Mouse (Mus musculus) limb, embryonic 12.5 days (tissue): ENCODE measurements around the gene Nkx1-1. TPM values are rescaled to one million over a fixed set of nuclear protein-coding genes. Genes with fewer than 3 reads are reported as not detected.

Experiments
- ATAC-seq: fragments of 200-750 bp; cut with Nextera tagmentation; 2 replicates; pipeline ENCODE4 v1.8.0; 2017; ENCODE audit warnings: low read depth, moderate TSS enrichment; ENCODE audit not compliant: insufficient number of reproducible peaks, insufficient read depth, low FRiP score, low TSS enrichment
- H3K27ac ChIP-seq: fragments of 300-500 bp; sonication (generic); 2 replicates; pipeline ENCODE4 v1.5.1; 2016; ENCODE audit warnings: mild to moderate bottlenecking, moderate library complexity
- H3K27me3 ChIP-seq: fragments of 300-500 bp; sonication (generic); 2 replicates; pipeline ENCODE4 v1.6.1; 2016; ENCODE audit warnings: mild to moderate bottlenecking, moderate library complexity
- H3K36me3 ChIP-seq: fragments of 300-500 bp; sonication (generic); 2 replicates; pipeline ENCODE4 v1.6.1; 2016; ENCODE audit warnings: mild to moderate bottlenecking, moderate library complexity
- H3K4me1 ChIP-seq: fragments of 300-500 bp; sonication (generic); replicated peaks from 2 replicates; pipeline ENCODE4 v1.6.1; 2016
- H3K4me2 ChIP-seq: fragments of 300-500 bp; sonication (generic); 2 replicates; pipeline ENCODE4 v1.6.1; 2016; ENCODE audit warnings: mild to moderate bottlenecking, moderate library complexity
- H3K4me3 ChIP-seq: fragments of 300-500 bp; sonication (generic); replicated peaks from 2 replicates; pipeline ENCODE4 v1.5.1; 2016; ENCODE audit warnings: mild to moderate bottlenecking
- H3K9ac ChIP-seq: fragments of 300-500 bp; sonication (generic); replicated peaks from 2 replicates; pipeline ENCODE4 v1.6.1; 2016; ENCODE audit warnings: mild to moderate bottlenecking, moderate library complexity
- H3K9me3 ChIP-seq: fragments of 300-500 bp; sonication (generic); 2 replicates; pipeline ENCODE4 v1.6.1; 2016; ENCODE audit warnings: mild to moderate bottlenecking, moderate library complexity
- WGBS: fragments of 180-500 bp; shearing (Covaris S2); methylation state at CpG from one replicate; pipeline ENCODE4 v1.1.7; 2016; 5-methylcytosine and 5-hydroxymethylcytosine counted together
- polyA plus RNA-seq: library from polyadenylated mRNA; unstranded; fragments of >200 nt; fragmentation: Nextera tagmentation; extraction: Ambion mirVana; gene quantifications from 2 replicates; pipeline ENCODE4 v1.2.1, GENCODE M21; 2016

Nkx1-1 gene
- polyA plus RNA-seq, 1 experiment from 2014 or later, result not detected

GRCm38 (mm10) chr5:33438214-33438613, 4.4 kb upstream of the Nkx1-1 start:
- H3K4me2 ChIP-seq, result no peak overlapping the region
- H3K9me3 ChIP-seq, result no peaks in the 10 kb centered on the region
- no peak overlapping the region for H3K27ac ChIP-seq
- WGBS, result 4% methylated on average over 23 of the region's 23 CpGs
- peaks cover 20% of the 10 kb centered on the region for H3K4me1 ChIP-seq
- no peak overlapping the region for H3K9ac ChIP-seq
- peak; percentile 79 for ATAC-seq
- H3K4me3 ChIP-seq, result no peak overlapping the region
- H3K27me3 ChIP-seq, result peaks cover 96% of the 10 kb centered on the region
- no peaks in the 10 kb centered on the region for H3K36me3 ChIP-seq

GRCm38 (mm10) chr5:33435941-33436340, 2.2 kb upstream of the Nkx1-1 start:
- Histone ChIP-seq H3K4me2 (no peak overlapping the region), H3K9ac (no peak overlapping the region), H3K27me3 (peaks cover 97% of the 10 kb centered on the region), H3K4me3 (no peak overlapping the region), H3K4me1 (peaks cover 25% of the 10 kb centered on the region), H3K36me3 (no peaks in the 10 kb centered on the region), H3K9me3 (no peaks in the 10 kb centered on the region), H3K27ac (no peak overlapping the region)
- ATAC-seq, result no peak
- 0% methylated on average over 4 of the region's 4 CpGs for WGBS

GRCm38 (mm10) chr5:33435151-33435550, 1.4 kb upstream of the Nkx1-1 start:
- no peak for ATAC-seq
- H3K4me3 ChIP-seq, result no peak overlapping the region
- no peaks in the 10 kb centered on the region for H3K36me3 ChIP-seq
- no peaks in the 10 kb centered on the region for H3K9me3 ChIP-seq
- peaks cover 97% of the 10 kb centered on the region for H3K27me3 ChIP-seq
- H3K4me2 ChIP-seq, result no peak overlapping the region
- peaks cover 33% of the 10 kb centered on the region for H3K4me1 ChIP-seq
- WGBS, result under 1% methylated on average over 26 of the region's 26 CpGs
- no peak overlapping the region for H3K27ac ChIP-seq
- H3K9ac ChIP-seq, result no peak overlapping the region

- Histone ChIP-seq H3K4me1 (peaks cover 33% of the 10 kb centered on the region), H3K9me3 (no peaks in the 10 kb centered on the region), H3K4me2 (peak overlapping the region; percentile 48), H3K27me3 (peaks cover 99% of the 10 kb centered on the region), H3K27ac (no peak overlapping the region), H3K36me3 (no peaks in the 10 kb centered on the region), H3K4me3 (peak overlapping the region; percentile 31), H3K9ac (0 out of 2 replicates have a peak overlapping the region, but pooled peaks have one; percentile 27)
- WGBS, result under 1% methylated on average over 60 of the region's 60 CpGs
- ATAC-seq, result no peak
Measured at GRCm38 (mm10) chr5:33434141-33434780, 485 bp upstream of the Nkx1-1 start.

GRCm38 (mm10) chr5:33432057-33432935, 1.5 kb downstream of the Nkx1-1 start:
- H3K4me1 ChIP-seq, result peaks cover 33% of the 10 kb centered on the region
- peaks cover 100% of the 10 kb centered on the region for H3K27me3 ChIP-seq
- H3K4me3 ChIP-seq, result peak overlapping the region; percentile 19
- ATAC-seq, result no peak
- no peak overlapping the region; the same call in 1 of the 2 replicates for H3K4me2 ChIP-seq
- WGBS, result 1% methylated on average over 39 of the region's 39 CpGs
- no peaks in the 10 kb centered on the region for H3K36me3 ChIP-seq
- no peaks in the 10 kb centered on the region for H3K9me3 ChIP-seq
- no peak overlapping the region for H3K9ac ChIP-seq
- no peak overlapping the region for H3K27ac ChIP-seq

GRCm38 (mm10) chr5:33431173-33432005, 2.4 kb downstream of the Nkx1-1 start:
- Histone ChIP-seq H3K4me1 (peaks cover 33% of the 10 kb centered on the region), H3K4me3 (peak overlapping the region; percentile 34), H3K36me3 (no peaks in the 10 kb centered on the region), H3K27me3 (peaks cover 100% of the 10 kb centered on the region), H3K4me2 (peak overlapping the region; percentile 51), H3K9ac (peak overlapping the region; percentile 31; the same call in 1 of the 2 replicates), H3K9me3 (no peaks in the 10 kb centered on the region), H3K27ac (no peak overlapping the region)
- ATAC-seq, result no peak
- WGBS, result under 1% methylated on average over 77 of the region's 77 CpGs

- 2% methylated on average over 45 of the region's 64 CpGs for WGBS
Measured at GRCm38 (mm10) chr5:33430511-33431172, 3.1 kb downstream of the Nkx1-1 start.

GRCm38 (mm10) chr5:33430106-33430505, 3.7 kb downstream of the Nkx1-1 start:
- H3K36me3 ChIP-seq, result no peaks in the 10 kb centered on the region
- 0 out of 2 replicates have a peak overlapping the region, but pooled peaks have one; percentile 34 for H3K4me3 ChIP-seq
- peak overlapping the region; percentile 51 for H3K4me2 ChIP-seq
- no peak for ATAC-seq
- no peak overlapping the region for H3K9ac ChIP-seq
- peaks cover 33% of the 10 kb centered on the region for H3K4me1 ChIP-seq
- WGBS, result under 1% methylated on average over 16 of the region's 16 CpGs
- no peaks in the 10 kb centered on the region for H3K9me3 ChIP-seq
- peaks cover 98% of the 10 kb centered on the region for H3K27me3 ChIP-seq
- H3K27ac ChIP-seq, result no peak overlapping the region

More at GRCm38 (mm10) chr5:33430511-33431172, 3.1 kb downstream of the Nkx1-1 start:
- Histone ChIP-seq H3K27ac (no peak overlapping the region), H3K9me3 (no peaks in the 10 kb centered on the region), H3K4me2 (peak overlapping the region; percentile 51), H3K36me3 (no peaks in the 10 kb centered on the region), H3K4me3 (peak overlapping the region; percentile 34), H3K9ac (peak overlapping the region; percentile 31; the same call in 1 of the 2 replicates), H3K4me1 (peaks cover 33% of the 10 kb centered on the region), H3K27me3 (peaks cover 98% of the 10 kb centered on the region)
- ATAC-seq, result no peak

- Histone ChIP-seq H3K9me3 (no peaks in the 10 kb centered on the region), H3K27ac (no peak overlapping the region), H3K4me2 (no peak overlapping the region), H3K9ac (no peak overlapping the region), H3K4me1 (peaks cover 18% of the 10 kb centered on the region), H3K27me3 (peaks cover 83% of the 10 kb centered on the region), H3K36me3 (no peaks in the 10 kb centered on the region), H3K4me3 (no peak overlapping the region)
- ATAC-seq, result no peak
Measured at GRCm38 (mm10) chr5:33427461-33427860, 6.3 kb downstream of the Nkx1-1 start.

- Histone ChIP-seq H3K9me3 (no peaks in the 10 kb centered on the region), H3K9ac (no peak overlapping the region), H3K27me3 (peaks cover 15% of the 10 kb centered on the region), H3K27ac (no peak overlapping the region), H3K4me3 (no peak overlapping the region), H3K4me1 (no peaks in the 10 kb centered on the region), H3K4me2 (no peak overlapping the region), H3K36me3 (peaks cover 5% of the 10 kb centered on the region; the same call in 1 of the 2 replicates)
- ATAC-seq, result no peak
- 71% methylated on average over 3 of the region's 3 CpGs for WGBS
Measured at GRCm38 (mm10) chr5:33420313-33420712, 13.5 kb downstream of the Nkx1-1 start.
